Mouse (Mus musculus) liver, postnatal 0 days (tissue): Measurements from ENCODE around the gene Pold1.

Source experiments
- CTCF ChIP-seq: sonication (generic); IDR thresholded peaks from 2 replicates; pipeline ENCODE4 v1.5.1; 2016; ENCODE audit warnings: antibody characterized with exemption, low read depth
- EP300 ChIP-seq: IDR thresholded peaks from 2 replicates; pipeline ENCODE4 v1.6.1; 2016; ENCODE audit warnings: antibody characterized with exemption, low read depth, mild to moderate bottlenecking

DNA sequence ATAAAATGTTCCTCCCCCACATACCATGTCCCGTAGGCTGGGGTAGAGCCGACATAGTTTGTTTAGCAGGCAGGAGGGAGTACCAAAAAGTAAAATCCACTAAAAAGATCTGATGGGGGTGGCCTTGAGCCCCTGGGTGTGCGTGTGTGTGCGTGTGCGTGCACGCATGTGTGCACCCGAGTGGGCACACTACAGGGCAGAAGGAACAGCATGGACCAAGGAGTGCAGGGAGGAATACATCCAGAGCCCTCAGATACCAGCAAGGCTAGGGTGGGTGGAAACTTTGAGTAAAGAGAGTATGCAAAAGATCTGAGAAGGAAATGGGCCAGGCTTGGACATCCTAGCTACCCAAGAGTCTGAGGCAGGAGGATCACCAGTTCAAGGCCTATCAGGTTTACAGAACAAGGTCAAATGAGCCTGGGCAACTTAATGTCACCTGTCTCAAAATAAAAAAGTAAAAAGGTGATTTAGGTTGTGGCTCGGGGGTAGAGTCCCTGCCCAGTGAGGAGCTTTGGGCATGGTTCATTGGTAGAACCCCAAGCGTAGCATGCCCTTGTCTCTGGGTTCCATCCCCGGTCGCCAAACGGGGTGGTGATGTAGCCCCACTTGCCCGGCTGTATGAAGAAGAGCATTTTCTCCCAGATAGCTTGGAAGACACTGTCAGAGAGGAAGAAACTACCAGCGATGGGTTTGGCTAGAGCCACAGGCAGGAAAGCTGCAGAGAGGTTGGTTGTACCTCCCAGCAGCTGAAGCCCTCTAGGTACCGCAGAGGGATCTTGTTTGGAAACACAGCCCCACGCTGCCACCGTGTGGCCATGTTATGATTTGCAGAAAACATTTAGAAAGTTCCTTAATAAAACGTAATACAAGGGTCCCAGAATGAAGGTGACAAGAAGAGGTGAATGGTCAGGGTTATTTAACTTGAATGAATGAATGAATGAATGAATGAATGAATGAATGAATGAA is 12.1 kb upstream of the Pold1 start:
- no peak for TF ChIP-seq EP300
- peak; percentile 85 for TF ChIP-seq CTCF
